Mouse (Mus musculus): Measurements from ENCODE around the gene Ptprs. TPM values are rescaled to one million over a fixed set of nuclear protein-coding genes. Genes with fewer than 3 reads are reported as not detected.
"Not testable (repeated sequence)": the region's sequence is repeated elsewhere in the genome, so short reads cannot be mapped to it uniquely, and the experiment has no call there.

The Ptprs gene
- polyA plus RNA-seq, 1 experiment from 2014 or later: 71.8 TPM

- H3K36me3 ChIP-seq: no peaks in the 10 kb centered on the region
Observed at GRCm38 (mm10) chr17:56509021-56509640, 32.8 kb upstream of the Ptprs start.

GRCm38 (mm10) chr17:56507161-56508068 lies 31.1 kb upstream of the Ptprs start:
- peak overlapping the region; percentile 85 for H3K9ac ChIP-seq
- H3K4me1 ChIP-seq: peaks cover 20% of the 10 kb centered on the region
- peaks cover 32% of the 10 kb centered on the region for H3K27me3 ChIP-seq (replicated peaks)
- peak overlapping the region; percentile 64 for H3K4me3 ChIP-seq (replicated peaks)
- no peaks in the 10 kb centered on the region for H3K9me3 ChIP-seq
- under 1% methylated on average over 42 of the region's 42 CpGs for WGBS
- peak overlapping the region; percentile 97 for H3K4me2 ChIP-seq
- peak; percentile 95 for ATAC-seq (ENCODE audit: insufficient read depth, low FRiP score, low read depth)
- peak overlapping the region; percentile 95 for H3K27ac ChIP-seq
- no peaks in the 10 kb centered on the region for H3K36me3 ChIP-seq

More at GRCm38 (mm10) chr17:56509021-56509640, 32.8 kb upstream of the Ptprs start:
- no peak for ATAC-seq (ENCODE audit: insufficient read depth, low FRiP score, low read depth)
- Histone ChIP-seq H3K27me3 (replicated peaks) (peaks cover 43% of the 10 kb centered on the region), H3K27ac (no peak overlapping the region), H3K9ac (no peak overlapping the region), H3K4me1 (peaks cover 20% of the 10 kb centered on the region), H3K4me2 (peak overlapping the region; percentile 14; the same call in 1 of the 2 replicates), H3K4me3 (replicated peaks) (no peak overlapping the region), H3K9me3 (no peaks in the 10 kb centered on the region)
- 44% methylated on average over 10 of the region's 10 CpGs for WGBS

- peaks cover 18% of the 10 kb centered on the region for H3K4me1 ChIP-seq
- H3K9ac ChIP-seq: no peak overlapping the region
- 54% methylated on average over 15 of the region's 15 CpGs for WGBS
- no peaks in the 10 kb centered on the region for H3K36me3 ChIP-seq
- no peaks in the 10 kb centered on the region for H3K9me3 ChIP-seq
- ATAC-seq (ENCODE audit: insufficient read depth, low FRiP score, low read depth): no peak
- peaks cover 23% of the 10 kb centered on the region for H3K27me3 ChIP-seq (replicated peaks)
- H3K4me3 ChIP-seq (replicated peaks): peak overlapping the region; percentile 64
- H3K27ac ChIP-seq: peak overlapping the region; percentile 95
- peak overlapping the region; percentile 97 for H3K4me2 ChIP-seq
Observed at GRCm38 (mm10) chr17:56506417-56507065, 30.3 kb upstream of the Ptprs start.

- ATAC-seq (ENCODE audit: insufficient read depth, low FRiP score, low read depth): no peak
- 83% methylated on average over 10 of the region's 10 CpGs for WGBS
Observed at GRCm38 (mm10) chr17:56505401-56505800, 29.1 kb upstream of the Ptprs start.

GRCm38 (mm10) chr17:56502526-56502925 lies 26.2 kb upstream of the Ptprs start:
- ATAC-seq (ENCODE audit: insufficient read depth, low FRiP score, low read depth): no peak
- no peaks in the 10 kb centered on the region for H3K36me3 ChIP-seq

More at GRCm38 (mm10) chr17:56505401-56505800, 29.1 kb upstream of the Ptprs start:
- H3K27me3 ChIP-seq (replicated peaks): peaks cover 11% of the 10 kb centered on the region
- H3K4me3 ChIP-seq (replicated peaks): no peak overlapping the region
- H3K27ac ChIP-seq: no peak overlapping the region
- H3K36me3 ChIP-seq: no peaks in the 10 kb centered on the region
- no peak overlapping the region for H3K4me2 ChIP-seq
- peaks cover 7% of the 10 kb centered on the region for H3K4me1 ChIP-seq
- H3K9ac ChIP-seq: no peak overlapping the region
- no peaks in the 10 kb centered on the region for H3K9me3 ChIP-seq

GRCm38 (mm10) chr17:56501635-56502400 lies 25.5 kb upstream of the Ptprs start:
- H3K9me3 ChIP-seq; H3K4me2 ChIP-seq; H3K36me3 ChIP-seq; H3K4me3 ChIP-seq (replicated peaks); H3K27me3 ChIP-seq (replicated peaks); H3K4me1 ChIP-seq; H3K9ac ChIP-seq; H3K27ac ChIP-seq; ATAC-seq (ENCODE audit: insufficient read depth, low FRiP score, low read depth): not testable (repeated sequence)
- WGBS: 31% methylated on average over 2 of the region's 2 CpGs

More at GRCm38 (mm10) chr17:56502526-56502925, 26.2 kb upstream of the Ptprs start:
- Histone ChIP-seq H3K27me3 (replicated peaks) (no peaks in the 10 kb centered on the region), H3K9ac (no peak overlapping the region), H3K4me2 (no peak overlapping the region), H3K27ac (no peak overlapping the region), H3K4me1 (peaks cover 4% of the 10 kb centered on the region; the same call in 1 of the 2 replicates), H3K4me3 (replicated peaks) (no peak overlapping the region), H3K9me3 (no peaks in the 10 kb centered on the region)
- WGBS: 30% methylated on average over 9 of the region's 9 CpGs

- Histone ChIP-seq H3K4me3 (replicated peaks) (no peak overlapping the region), H3K27me3 (replicated peaks) (no peaks in the 10 kb centered on the region), H3K36me3 (0 out of 2 replicates have a peak, but pooled peaks cover 2% of the 10 kb centered on the region), H3K9me3 (peaks cover 9% of the 10 kb centered on the region; the same call in 1 of the 2 replicates), H3K4me2 (no peak overlapping the region), H3K27ac (no peak overlapping the region), H3K9ac (no peak overlapping the region), H3K4me1 (no peaks in the 10 kb centered on the region)
- no peak for ATAC-seq (ENCODE audit: insufficient read depth, low FRiP score, low read depth)
- 77% methylated on average over 5 of the region's 5 CpGs for WGBS
Observed at GRCm38 (mm10) chr17:56499229-56499628, 22.9 kb upstream of the Ptprs start.

GRCm38 (mm10) chr17:56494480-56494879 lies 18.2 kb upstream of the Ptprs start:
- Histone ChIP-seq H3K9me3 (peaks cover 14% of the 10 kb centered on the region), H3K27me3 (replicated peaks) (no peaks in the 10 kb centered on the region), H3K9ac (no peak overlapping the region), H3K4me3 (replicated peaks) (no peak overlapping the region), H3K27ac (no peak overlapping the region), H3K4me1 (no peaks in the 10 kb centered on the region), H3K36me3 (0 out of 2 replicates have a peak, but pooled peaks cover 3% of the 10 kb centered on the region), H3K4me2 (no peak overlapping the region)
- WGBS: 67% methylated on average over 2 of the region's 2 CpGs
- ATAC-seq (ENCODE audit: insufficient read depth, low FRiP score, low read depth): no peak

GRCm38 (mm10) chr17:56493841-56494240 lies 17.6 kb upstream of the Ptprs start:
- Histone ChIP-seq H3K9ac (no peak overlapping the region), H3K27me3 (replicated peaks) (no peaks in the 10 kb centered on the region), H3K9me3 (peaks cover 14% of the 10 kb centered on the region), H3K27ac (no peak overlapping the region), H3K4me1 (no peaks in the 10 kb centered on the region), H3K4me3 (replicated peaks) (no peak overlapping the region), H3K36me3 (0 out of 2 replicates have a peak, but pooled peaks cover 3% of the 10 kb centered on the region), H3K4me2 (no peak overlapping the region)
- WGBS: 89% methylated on average over 2 of the region's 2 CpGs
- no peak for ATAC-seq (ENCODE audit: insufficient read depth, low FRiP score, low read depth)

- Histone ChIP-seq H3K4me3 (replicated peaks) (no peak overlapping the region), H3K4me1 (0 out of 2 replicates have a peak, but pooled peaks cover 4% of the 10 kb centered on the region), H3K36me3 (0 out of 2 replicates have a peak, but pooled peaks cover 3% of the 10 kb centered on the region), H3K9ac (no peak overlapping the region), H3K4me2 (no peak overlapping the region), H3K9me3 (peaks cover 14% of the 10 kb centered on the region), H3K27me3 (replicated peaks) (no peaks in the 10 kb centered on the region), H3K27ac (no peak overlapping the region)
- 87% methylated on average over 7 of the region's 7 CpGs for WGBS
- ATAC-seq (ENCODE audit: insufficient read depth, low FRiP score, low read depth): no peak
Observed at GRCm38 (mm10) chr17:56490438-56491152, 14.3 kb upstream of the Ptprs start.
